Mouse (Mus musculus) myocyte (in vitro differentiated cells): ENCODE measurements around the gene Matn4. TPM values are rescaled to one million over a fixed set of nuclear protein-coding genes. Genes with fewer than 3 reads are reported as not detected.

Experiments
- H3K27me3 ChIP-seq: one replicate; pipeline ENCODE4 v1.6.1; 2011; ENCODE audit not compliant: control insufficient read depth, insufficient read depth, insufficient read length
- H3K36me3 ChIP-seq: one replicate; pipeline ENCODE4 v1.6.1; 2011; ENCODE audit not compliant: control insufficient read depth, insufficient read depth
- H3K4me2 ChIP-seq: one replicate; pipeline ENCODE4 v1.6.1; 2011; ENCODE audit warnings: low read depth, control low read depth
- H3K4me3 ChIP-seq: one replicate; pipeline ENCODE4 v1.5.1; 2011; ENCODE audit warnings: mild to moderate bottlenecking, control low read depth, moderate library complexity
- H3K79me2 ChIP-seq: one replicate; pipeline ENCODE4 v1.6.1; 2011; ENCODE audit not compliant: control insufficient read depth, insufficient read depth
- H3ac ChIP-seq: one replicate; pipeline ENCODE4 v1.6.1; 2011; ENCODE audit not compliant: control insufficient read depth, insufficient read length
- CEBPB ChIP-seq: IDR thresholded peaks from 2 replicates; pipeline ENCODE4 v1.6.1; 2011; ENCODE audit warnings: mild to moderate bottlenecking, moderate library complexity; ENCODE audit not compliant: poor library complexity, insufficient read depth, severe bottlenecking
- E2F4 ChIP-seq: IDR thresholded peaks from one replicate; pipeline ENCODE4 v1.6.1; 2011; ENCODE audit warnings: mild to moderate bottlenecking, control low read depth, moderate library complexity; ENCODE audit not compliant: insufficient read depth
- MAX ChIP-seq: IDR thresholded peaks from one replicate; pipeline ENCODE4 v1.6.1; 2011; ENCODE audit warnings: low read depth, mild to moderate bottlenecking, control low read depth
- MYOD1 ChIP-seq, 3 experiments: IDR thresholded peaks; one replicate each; pipeline ENCODE4 v1.6.1; 2011; ENCODE audit warnings: control low read depth in 2 of 3, low read depth in 2 of 3, mild to moderate bottlenecking in 2 of 3, moderate library complexity in 1 of 3; ENCODE audit not compliant: insufficient read length in 2 of 3, control insufficient read depth in 1 of 3
- MYOG ChIP-seq, 3 experiments: IDR thresholded peaks; one replicate each; pipeline ENCODE4 v1.6.1; 2011; ENCODE audit warnings: control low read depth in 2 of 3, low read depth in 2 of 3, mild to moderate bottlenecking in 2 of 3; ENCODE audit not compliant: insufficient read length in 2 of 3, control insufficient read depth in 1 of 3, insufficient read depth in 1 of 3
- POLR2A ChIP-seq: IDR thresholded peaks from one replicate; pipeline ENCODE4 v1.6.1; 2011; ENCODE audit warnings: low read depth, mild to moderate bottlenecking, control low read depth, moderate library complexity; ENCODE audit not compliant: insufficient read length
- POLR2AphosphoS2 ChIP-seq: IDR thresholded peaks from one replicate; pipeline ENCODE4 v1.6.1; 2011; ENCODE audit warnings: low read depth, control low read depth; ENCODE audit not compliant: insufficient read length
- REST ChIP-seq: IDR thresholded peaks from one replicate; pipeline ENCODE4 v1.6.1; 2011; ENCODE audit warnings: mild to moderate bottlenecking, control low read depth, moderate library complexity; ENCODE audit not compliant: insufficient read depth, insufficient read length
- SRF ChIP-seq: IDR thresholded peaks from one replicate; pipeline ENCODE4 v1.6.1; 2011; ENCODE audit warnings: low read depth; ENCODE audit not compliant: control insufficient read depth, insufficient read length
- TCF12 ChIP-seq: IDR thresholded peaks from one replicate; pipeline ENCODE4 v1.6.1; 2011; ENCODE audit warnings: mild to moderate bottlenecking, control low read depth; ENCODE audit not compliant: poor library complexity, insufficient read depth, severe bottlenecking
- TCF3 ChIP-seq: IDR thresholded peaks from one replicate; pipeline ENCODE4 v1.6.1; 2011; ENCODE audit warnings: low read depth, control low read depth; ENCODE audit not compliant: insufficient read length
- USF1 ChIP-seq: IDR thresholded peaks from one replicate; pipeline ENCODE4 v1.6.1; 2011; ENCODE audit warnings: low read depth, mild to moderate bottlenecking, control low read depth, moderate library complexity
- polyA plus RNA-seq: library from polyadenylated mRNA; unstranded; fragments of >200 nt; fragmentation: generic; extraction: Trizol; gene quantifications from one replicate; pipeline ENCODE4 v1.2.1, GENCODE M21; 2012; ENCODE audit warnings: missing spikeins

The Matn4 gene
- polyA plus RNA-seq, 1 experiment: 0.01 TPM

DNA sequence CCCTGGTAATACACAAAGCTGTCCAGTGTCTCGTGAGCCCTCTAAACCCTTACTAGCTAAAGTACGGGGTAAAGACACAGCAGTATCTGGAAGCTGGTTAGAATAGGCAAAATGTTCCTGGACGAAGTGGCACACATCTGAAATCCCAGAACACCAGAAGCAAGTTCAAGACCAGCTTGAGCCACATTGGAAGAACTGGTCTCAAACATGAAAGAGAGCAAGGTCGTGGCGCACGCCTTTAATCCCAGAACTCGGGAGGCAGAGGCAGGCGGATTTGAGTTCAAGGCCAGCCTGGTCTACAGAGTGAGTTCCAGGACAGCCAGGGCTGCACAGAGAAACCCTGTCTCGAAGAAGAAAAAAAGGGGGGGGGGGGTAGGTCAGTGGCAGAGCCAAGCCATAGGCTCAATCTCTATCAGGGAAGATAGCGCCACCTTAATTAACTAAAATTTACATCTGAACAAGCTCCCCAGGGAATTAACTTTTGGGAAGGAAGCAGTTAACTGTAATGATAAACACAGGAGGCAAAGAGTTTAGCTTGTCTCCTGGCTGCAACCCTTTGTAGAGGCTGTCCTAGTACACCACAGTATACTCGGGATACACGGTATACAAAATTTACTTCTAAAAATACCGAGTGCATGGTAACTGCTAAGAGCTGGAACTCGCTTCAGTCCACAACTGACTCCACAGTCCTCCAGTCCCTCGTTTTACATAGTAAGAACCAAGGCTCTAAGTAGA is 25.1 kb upstream of the Matn4 start:
- Histone ChIP-seq H3K27me3 (no peaks in the 10 kb centered on the region), H3K79me2 (peaks cover 30% of the 10 kb centered on the region), H3K4me2 (no peak overlapping the region), H3K36me3 (peaks cover 38% of the 10 kb centered on the region), H3K4me3 (no peak overlapping the region), H3ac (no peak overlapping the region)
- TF ChIP-seq MYOG (IDR thresholded peaks at IDR 0.05; ENCODE audit: control insufficient read depth in 1 of 3, insufficient read depth in 1 of 3, insufficient read length in 2 of 3, low read depth in 2 of 3) (no peak), REST (no peak), POLR2AphosphoS2 (no peak), CEBPB (no peak), TCF12 (no peak), MYOD1 (IDR thresholded peaks at IDR 0.05; ENCODE audit: control insufficient read depth in 1 of 3, insufficient read length in 2 of 3, low read depth in 2 of 3) (no peak), POLR2A (no peak)

DNA sequence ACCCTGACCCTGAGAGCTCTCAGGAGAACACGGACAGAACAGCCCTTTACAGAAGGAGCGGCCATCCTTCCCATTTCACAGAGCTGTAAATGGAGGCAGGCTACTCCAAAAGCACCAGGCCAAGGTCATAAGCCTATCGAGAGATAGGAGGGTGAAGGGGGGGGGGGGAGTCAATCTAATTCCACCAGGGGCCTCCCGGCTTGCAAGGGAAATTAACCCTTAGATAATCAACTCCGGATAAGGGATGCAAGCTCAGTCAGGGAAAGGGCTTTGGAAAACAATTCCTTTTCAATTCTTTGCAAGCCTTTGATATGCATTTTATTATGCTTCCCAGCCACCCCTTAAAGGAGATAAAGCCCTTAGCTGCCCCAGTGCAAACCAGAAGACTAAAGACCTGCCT is 23.5 kb upstream of the Matn4 start:
- H3K79me2 ChIP-seq: peaks cover 14% of the 10 kb centered on the region
- H3K27me3 ChIP-seq: no peaks in the 10 kb centered on the region
- no peak overlapping the region for H3ac ChIP-seq
- H3K36me3 ChIP-seq: peaks cover 50% of the 10 kb centered on the region
- no peak for TF ChIP-seq REST
- TF ChIP-seq E2F4: no peak
- TF ChIP-seq MYOD1 (IDR thresholded peaks at IDR 0.05; ENCODE audit: control insufficient read depth in 1 of 3, insufficient read length in 2 of 3, low read depth in 2 of 3): no peak
- TF ChIP-seq SRF: no peak
- TF ChIP-seq USF1: no peak
- TF ChIP-seq TCF12: no peak
- no peak for TF ChIP-seq POLR2A
- TF ChIP-seq POLR2AphosphoS2: no peak
- no peak overlapping the region for H3K4me2 ChIP-seq
- H3K4me3 ChIP-seq: no peak overlapping the region

DNA sequence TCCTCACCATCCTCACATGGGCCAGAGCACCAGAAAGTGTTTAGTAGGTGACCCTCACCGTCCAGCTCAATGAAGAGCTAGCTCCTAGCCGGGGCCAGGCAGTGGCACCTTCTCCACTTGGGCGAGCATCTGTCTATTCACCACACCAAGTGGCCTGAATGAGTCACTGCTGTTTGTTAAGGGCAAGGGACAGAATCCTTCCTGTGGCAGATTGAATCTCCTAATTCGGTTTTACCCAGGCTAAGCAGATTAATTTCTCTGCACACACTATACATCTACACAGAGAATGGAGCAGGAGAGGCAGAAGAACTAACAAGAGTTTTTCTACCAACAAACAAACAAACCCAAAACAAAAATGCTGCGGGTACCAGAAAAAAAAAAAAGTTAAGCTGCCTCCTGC is 22.0 kb upstream of the Matn4 start:
- Histone ChIP-seq H3K4me2 (no peak overlapping the region), H3K4me3 (no peak overlapping the region), H3K79me2 (peaks cover 12% of the 10 kb centered on the region), H3K36me3 (peaks cover 52% of the 10 kb centered on the region), H3K27me3 (no peaks in the 10 kb centered on the region), H3ac (no peak overlapping the region)
- no peak for TF ChIP-seq SRF
- no peak for TF ChIP-seq REST
- TF ChIP-seq POLR2A: no peak
- TF ChIP-seq CEBPB: no peak
- TF ChIP-seq MAX: no peak
- TF ChIP-seq MYOG (IDR thresholded peaks at IDR 0.05; ENCODE audit: control insufficient read depth in 1 of 3, insufficient read depth in 1 of 3, insufficient read length in 2 of 3, low read depth in 2 of 3): no peak
- TF ChIP-seq E2F4: no peak
- TF ChIP-seq TCF3: no peak
- no peak for TF ChIP-seq MYOD1 (IDR thresholded peaks at IDR 0.05; ENCODE audit: control insufficient read depth in 1 of 3, insufficient read length in 2 of 3, low read depth in 2 of 3)
- TF ChIP-seq USF1: no peak
- TF ChIP-seq POLR2AphosphoS2: no peak
- TF ChIP-seq TCF12: no peak

DNA sequence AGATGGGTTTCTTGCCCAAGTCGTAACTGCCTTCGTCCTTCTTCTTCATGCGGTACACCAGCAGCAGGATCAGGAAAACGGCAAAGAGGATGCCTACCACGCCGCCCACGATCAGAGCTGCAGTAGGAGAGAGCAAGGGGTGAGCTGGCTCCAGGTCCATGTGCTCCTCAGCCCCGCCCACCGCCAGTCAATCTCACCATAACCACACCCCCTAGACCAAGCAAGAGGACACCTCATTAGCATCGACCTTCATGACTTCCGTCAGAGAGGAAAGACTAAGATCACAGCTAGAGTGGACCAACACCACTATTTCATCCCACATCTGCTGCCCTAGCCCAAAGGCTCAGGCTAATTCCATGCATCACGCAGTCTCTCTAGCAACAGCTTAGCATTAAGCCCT is 21.2 kb upstream of the Matn4 start:
- H3K4me3 ChIP-seq: no peak overlapping the region
- peaks cover 9% of the 10 kb centered on the region for H3K79me2 ChIP-seq
- H3K36me3 ChIP-seq: peaks cover 52% of the 10 kb centered on the region
- H3ac ChIP-seq: no peak overlapping the region
- TF ChIP-seq TCF3: no peak
- no peak for TF ChIP-seq POLR2AphosphoS2
- TF ChIP-seq E2F4: no peak
- no peak for TF ChIP-seq CEBPB
- no peak for TF ChIP-seq MYOG (IDR thresholded peaks at IDR 0.05; ENCODE audit: control insufficient read depth in 1 of 3, insufficient read depth in 1 of 3, insufficient read length in 2 of 3, low read depth in 2 of 3)
- no peak for TF ChIP-seq SRF
- TF ChIP-seq TCF12: no peak
- TF ChIP-seq USF1: no peak
- TF ChIP-seq POLR2A: no peak
- no peak for TF ChIP-seq REST
- no peak for TF ChIP-seq MAX
- TF ChIP-seq MYOD1 (IDR thresholded peaks at IDR 0.05; ENCODE audit: control insufficient read depth in 1 of 3, insufficient read length in 2 of 3, low read depth in 2 of 3): no peak
- no peaks in the 10 kb centered on the region for H3K27me3 ChIP-seq
- no peak overlapping the region for H3K4me2 ChIP-seq

DNA sequence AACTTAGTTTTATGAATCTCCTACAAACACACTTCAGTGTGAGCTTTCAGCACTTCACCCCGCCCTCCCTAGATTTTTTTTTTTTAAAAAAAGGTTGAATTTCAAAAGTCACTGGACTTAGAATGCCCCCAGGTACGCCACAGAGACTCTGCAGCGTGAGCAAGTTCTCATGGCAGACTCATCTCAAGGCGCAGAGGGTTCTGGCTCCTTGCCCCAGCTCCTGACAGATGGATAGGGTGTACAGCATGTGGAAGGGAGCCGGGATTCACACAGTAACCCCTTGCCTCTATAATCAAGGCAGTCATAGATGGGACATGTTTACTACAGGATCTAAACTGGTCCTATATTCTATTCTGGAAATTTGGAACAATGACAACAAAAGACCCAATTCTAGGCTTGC is 20.4 kb upstream of the Matn4 start:
- no peak for TF ChIP-seq REST
- Histone ChIP-seq H3ac (no peak overlapping the region), H3K36me3 (peaks cover 52% of the 10 kb centered on the region), H3K4me3 (no peak overlapping the region), H3K79me2 (peaks cover 2% of the 10 kb centered on the region), H3K27me3 (no peaks in the 10 kb centered on the region), H3K4me2 (no peak overlapping the region)
